Mouse (Mus musculus) ES-Bruce4 (cell line): ENCODE results near the gene Mfap1a. TPM values are rescaled to one million over a fixed set of nuclear protein-coding genes. Genes with fewer than 3 reads are reported as not detected.
"Not testable (repeated sequence)": the region's sequence is repeated elsewhere in the genome, so short reads cannot be mapped to it uniquely, and the experiment has no call there.

Source experiments
- H3K27ac ChIP-seq: 2 replicates; pipeline ENCODE4 v1.5.1; 2012; ENCODE audit warnings: low read length, inconsistent platforms; ENCODE audit not compliant: insufficient read depth
- H3K27me3 ChIP-seq: 2 replicates; pipeline ENCODE4 v1.6.1; 2012; ENCODE audit warnings: mild to moderate bottlenecking, low read length, inconsistent platforms; ENCODE audit not compliant: control insufficient read depth, poor library complexity, insufficient read depth, severe bottlenecking
- H3K36me3 ChIP-seq: 2 replicates; pipeline ENCODE4 v1.6.1; 2012; ENCODE audit warnings: inconsistent platforms, mild to moderate bottlenecking, low read length, moderate library complexity; ENCODE audit not compliant: control insufficient read depth, poor library complexity, insufficient read depth, severe bottlenecking
- H3K4me1 ChIP-seq: one replicate; pipeline ENCODE4 v1.8.1; 2011; ENCODE audit warnings: low read length; ENCODE audit not compliant: control insufficient read depth, insufficient read depth
- H3K4me3 ChIP-seq: 2 replicates; pipeline ENCODE4 v1.5.1; 2011; ENCODE audit warnings: low read depth, mild to moderate bottlenecking, low read length
- H3K9ac ChIP-seq: 2 replicates; pipeline ENCODE4 v1.6.1; 2012; ENCODE audit warnings: low read depth, mild to moderate bottlenecking, inconsistent platforms; ENCODE audit not compliant: poor library complexity, severe bottlenecking
- H3K9me3 ChIP-seq: replicated peaks from 2 replicates; pipeline ENCODE4 v1.6.1; 2012; ENCODE audit warnings: mild to moderate bottlenecking, low read length, inconsistent platforms; ENCODE audit not compliant: control insufficient read depth, poor library complexity, insufficient read depth, severe bottlenecking
- CTCF ChIP-seq: IDR thresholded peaks from one replicate; pipeline ENCODE4 v1.8.1; 2011; ENCODE audit warnings: low read depth, low read length
- EP300 ChIP-seq: IDR thresholded peaks from 2 replicates; pipeline ENCODE4 v1.6.1; 2011; ENCODE audit warnings: low read depth, low read length; ENCODE audit not compliant: insufficient read depth
- POLR2A ChIP-seq: IDR thresholded peaks from one replicate; pipeline ENCODE4 v1.8.1; 2011; ENCODE audit warnings: low read length; ENCODE audit not compliant: insufficient read depth
- polyA plus RNA-seq: library from polyadenylated mRNA; stranded (reverse); fragments of >200 nt; gene quantifications from 2 replicates; pipeline ENCODE4 v1.2.4, GENCODE M21; 2011; ENCODE audit warnings: low read depth; ENCODE audit not compliant: missing spikeins, insufficient read depth, insufficient read length

The Mfap1a gene
- polyA plus RNA-seq, 1 experiment, result 22.0 TPM

GRCm38 (mm10) chr2:121480498-121480897, 26.0 kb downstream of the Mfap1a start:
- no peaks in the 10 kb centered on the region for H3K36me3 ChIP-seq
- no peak for TF ChIP-seq POLR2A
- peak; percentile 85 for TF ChIP-seq CTCF
- no peak for TF ChIP-seq EP300

GRCm38 (mm10) chr2:121477491-121478266, 28.8 kb downstream of the Mfap1a start:
- Histone ChIP-seq H3K27ac (no peak overlapping the region), H3K9ac (no peak overlapping the region), H3K4me1 (no peaks in the 10 kb centered on the region), H3K9me3 (no peaks in the 10 kb centered on the region), H3K27me3 (no peaks in the 10 kb centered on the region), H3K36me3 (no peaks in the 10 kb centered on the region), H3K4me3 (no peak overlapping the region)
- TF ChIP-seq CTCF (no peak), EP300 (no peak), POLR2A (no peak)

More at GRCm38 (mm10) chr2:121480498-121480897, 26.0 kb downstream of the Mfap1a start:
- Histone ChIP-seq H3K9ac (no peak overlapping the region), H3K4me1 (peaks cover 2% of the 10 kb centered on the region), H3K27me3 (no peaks in the 10 kb centered on the region), H3K9me3 (no peaks in the 10 kb centered on the region), H3K4me3 (no peak overlapping the region), H3K27ac (no peak overlapping the region)

- H3K9ac ChIP-seq, H3K36me3 ChIP-seq, H3K4me1 ChIP-seq, H3K27me3 ChIP-seq, H3K27ac ChIP-seq, H3K4me3 ChIP-seq, H3K9me3 ChIP-seq: not testable (repeated sequence)
Observed at GRCm38 (mm10) chr2:121475306-121475705, 31.2 kb downstream of the Mfap1a start.

GRCm38 (mm10) chr2:121474180-121474535, 32.3 kb downstream of the Mfap1a start:
- Histone ChIP-seq H3K9ac (peak overlapping the region; percentile 53), H3K27me3 (no peaks in the 10 kb centered on the region), H3K36me3 (peaks cover 2% of the 10 kb centered on the region; the same call in 1 of the 2 replicates), H3K27ac (no peak overlapping the region), H3K4me1 (no peaks in the 10 kb centered on the region), H3K4me3 (peak overlapping the region; percentile 82), H3K9me3 (no peaks in the 10 kb centered on the region)
- no peak for TF ChIP-seq CTCF
- TF ChIP-seq POLR2A, result no peak

- not testable (repeated sequence) for H3K27me3 ChIP-seq, H3K36me3 ChIP-seq, H3K4me1 ChIP-seq, H3K9me3 ChIP-seq, H3K27ac ChIP-seq
- TF ChIP-seq POLR2A, result peak; percentile 81
- Histone ChIP-seq H3K4me3 (peak within 1 kb of the TSS; percentile 82), H3K9ac (peak within 1 kb of the TSS; percentile 53)
Observed at GRCm38 (mm10) chr2:121473301-121474179, 32.9 kb downstream of the Mfap1a start, which contains the start of gene Mfap1b. Mfap1b (minus strand) TSS chr2:121474067.

GRCm38 (mm10) chr2:121472783-121473182, 33.7 kb downstream of the Mfap1a start:
- not testable (repeated sequence) for H3K27ac ChIP-seq, H3K9me3 ChIP-seq, H3K4me3 ChIP-seq, H3K36me3 ChIP-seq, H3K4me1 ChIP-seq, H3K9ac ChIP-seq, H3K27me3 ChIP-seq

- not testable (repeated sequence) for H3K9ac ChIP-seq, H3K9me3 ChIP-seq, H3K4me1 ChIP-seq, H3K4me3 ChIP-seq, H3K27me3 ChIP-seq, H3K36me3 ChIP-seq, H3K27ac ChIP-seq
Observed at GRCm38 (mm10) chr2:121468982-121469381, 37.5 kb downstream of the Mfap1a start.
